Mouse (Mus musculus) heart, embryonic 14.5 days (tissue): ENCODE data around the gene Mxra8. TPM values are rescaled to one million over a fixed set of nuclear protein-coding genes. Genes with fewer than 3 reads are reported as not detected.

Source experiments
- ATAC-seq: fragments of 200-750 bp; cut with Nextera tagmentation; 2 replicates; pipeline ENCODE4 v1.8.0; 2017; ENCODE audit warnings: low read depth, moderate TSS enrichment; ENCODE audit not compliant: insufficient number of reproducible peaks, insufficient read depth, low FRiP score
- H3K27ac ChIP-seq, 2 experiments: fragments of 200-500 bp in 1 of 2; fragments of 300-500 bp in 1 of 2; sonication (generic) in 1 of 2; replicated peaks in 1 of 2; 2 replicates each; pipeline ENCODE4 v1.5.1; 2012 to 2014; ENCODE audit warnings: low read depth in 2 of 2, low read length in 2 of 2, control low read depth in 1 of 2, mild to moderate bottlenecking in 1 of 2, mixed read lengths in 1 of 2; ENCODE audit not compliant: control insufficient read depth in 1 of 2, insufficient read depth in 1 of 2
- H3K27me3 ChIP-seq: fragments of 300-500 bp; sonication (generic); 2 replicates; pipeline ENCODE4 v1.6.1; 2014; ENCODE audit warnings: mild to moderate bottlenecking, low read length, control low read depth; ENCODE audit not compliant: control insufficient read depth, insufficient read depth
- H3K36me3 ChIP-seq: fragments of 300-500 bp; sonication (generic); 2 replicates; pipeline ENCODE4 v1.6.1; 2014; ENCODE audit warnings: mild to moderate bottlenecking, control low read depth, low read length, mixed read lengths; ENCODE audit not compliant: control insufficient read depth, insufficient read depth
- H3K4me1 ChIP-seq, 2 experiments: fragments of 200-500 bp in 1 of 2; fragments of 300-500 bp in 1 of 2; sonication (generic) in 1 of 2; 2 replicates each; pipeline ENCODE4 v1.6.1; 2012 to 2014; ENCODE audit warnings: low read length in 2 of 2, control low read depth in 1 of 2, mixed read lengths in 1 of 2; ENCODE audit not compliant: control insufficient read depth in 2 of 2, insufficient read depth in 2 of 2
- H3K4me2 ChIP-seq: fragments of 300-500 bp; sonication (generic); 2 replicates; pipeline ENCODE4 v1.6.1; 2014; ENCODE audit warnings: mild to moderate bottlenecking, low read length
- H3K4me3 ChIP-seq, 2 experiments: fragments of 200-500 bp in 1 of 2; fragments of 300-500 bp in 1 of 2; sonication (generic) in 1 of 2; 2 replicates each; pipeline ENCODE4 v1.5.1; 2012 to 2014; ENCODE audit warnings: low read length in 2 of 2, mild to moderate bottlenecking in 2 of 2, control low read depth in 1 of 2, low read depth in 1 of 2, moderate library complexity in 1 of 2; ENCODE audit not compliant: control insufficient read depth in 1 of 2, insufficient read depth in 1 of 2
- H3K9ac ChIP-seq: fragments of 300-500 bp; sonication (generic); 2 replicates; pipeline ENCODE4 v1.6.1; 2014; ENCODE audit warnings: mild to moderate bottlenecking, low read length
- H3K9me3 ChIP-seq: fragments of 300-500 bp; sonication (generic); 2 replicates; pipeline ENCODE4 v1.6.1; 2016; ENCODE audit warnings: low read length, control low read depth; ENCODE audit not compliant: control insufficient read depth
- WGBS: fragments of 180-500 bp; shearing (Covaris S2); extraction: QIAGEN DNeasy Blood & Tissue Kit; methylation state at CpG from one replicate; pipeline ENCODE4 v1.1.7; 2014; 5-methylcytosine and 5-hydroxymethylcytosine counted together
- polyA plus RNA-seq: library from polyadenylated mRNA; unstranded; fragments of >200 nt; fragmentation: Nextera tagmentation; extraction: Ambion mirVana; gene quantifications from 2 replicates; pipeline ENCODE4 v1.2.1, GENCODE M21; 2014

The Mxra8 gene
- polyA plus RNA-seq, 1 experiment from 2014 or later = 75.6 TPM

GRCm38 (mm10) chr4:155853421-155853820, 13.9 kb downstream of the Mxra8 start:
- WGBS = 89% methylated on average over 9 of the region's 9 CpGs
- Histone ChIP-seq H3K27me3 (no peaks in the 10 kb centered on the region), H3K27ac (no peak overlapping the region), H3K4me2 (no peak overlapping the region), H3K4me3 (no peak overlapping the region), H3K4me1 (peaks cover 4 to 9% of the 10 kb centered on the region in 2 experiments), H3K9me3 (no peaks in the 10 kb centered on the region), H3K36me3 (peaks cover 49% of the 10 kb centered on the region), H3K9ac (no peak overlapping the region)
- ATAC-seq = no peak

GRCm38 (mm10) chr4:155854991-155855390, 15.5 kb downstream of the Mxra8 start:
- H3K4me1 ChIP-seq = no peaks in the 10 kb centered on the region
- H3K4me3 ChIP-seq = no peak overlapping the region
- WGBS = 92% methylated on average over 12 of the region's 12 CpGs
- no peaks in the 10 kb centered on the region for H3K9me3 ChIP-seq
- peaks cover 54% of the 10 kb centered on the region for H3K36me3 ChIP-seq
- H3K27ac ChIP-seq = no peak overlapping the region
- H3K4me2 ChIP-seq = no peak overlapping the region
- no peak for ATAC-seq
- H3K27me3 ChIP-seq = no peaks in the 10 kb centered on the region
- H3K9ac ChIP-seq = no peak overlapping the region

- no peaks in the 10 kb centered on the region for H3K9me3 ChIP-seq
- H3K27ac ChIP-seq = no peak overlapping the region
- H3K4me2 ChIP-seq = no peak overlapping the region
- WGBS = 89% methylated on average over 12 of the region's 12 CpGs
- no peaks in the 10 kb centered on the region for H3K4me1 ChIP-seq
- no peak for ATAC-seq
- H3K9ac ChIP-seq = no peak overlapping the region
- no peak overlapping the region for H3K4me3 ChIP-seq
- H3K36me3 ChIP-seq = peaks cover 63% of the 10 kb centered on the region
- H3K27me3 ChIP-seq = no peaks in the 10 kb centered on the region
These were observed 16.6 kb downstream of the Mxra8 start for GRCm38 (mm10) chr4:155856071-155856470.

DNA sequence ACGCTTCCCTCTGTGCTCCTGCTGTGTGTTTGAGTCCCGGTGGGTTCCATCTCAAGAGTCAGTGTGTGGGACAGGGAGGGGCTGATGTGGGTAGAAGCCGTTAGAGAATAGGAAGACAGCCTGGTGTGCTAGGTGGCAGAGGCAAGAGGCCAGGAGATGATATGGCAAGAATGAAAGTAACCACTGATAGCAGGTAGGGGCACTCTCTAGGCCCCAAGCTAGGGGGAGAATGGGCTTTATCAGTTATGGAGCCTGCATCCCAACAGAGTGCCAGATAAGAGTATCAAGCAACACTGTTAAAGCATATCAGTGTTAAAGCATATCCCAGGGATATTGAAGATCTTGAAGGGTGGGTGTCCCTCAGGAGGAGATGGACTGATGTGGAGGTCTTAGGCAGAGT, 17.4 kb downstream of the Mxra8 start:
- no peaks in the 10 kb centered on the region for H3K9me3 ChIP-seq
- WGBS = 69% methylated on average over 3 of the region's 3 CpGs
- ATAC-seq = no peak
- no peaks in the 10 kb centered on the region for H3K4me1 ChIP-seq
- H3K27me3 ChIP-seq = no peaks in the 10 kb centered on the region
- H3K36me3 ChIP-seq = peaks cover 66% of the 10 kb centered on the region
- no peak overlapping the region for H3K27ac ChIP-seq
- H3K4me2 ChIP-seq = no peak overlapping the region
- H3K4me3 ChIP-seq = no peak overlapping the region
- H3K9ac ChIP-seq = no peak overlapping the region

- Histone ChIP-seq H3K9me3 (no peaks in the 10 kb centered on the region), H3K36me3 (peaks cover 53% of the 10 kb centered on the region), H3K27ac (no peak overlapping the region), H3K9ac (no peak overlapping the region), H3K27me3 (no peaks in the 10 kb centered on the region), H3K4me3 (no peak overlapping the region), H3K4me2 (no peak overlapping the region), H3K4me1 (no peaks in the 10 kb centered on the region)
- whole genome bisulfite sequencing = 17% methylated on average over 13 of the region's 13 CpGs
- peak; percentile 24; the same call in 1 of the 2 replicates for ATAC-seq
These were observed 19.8 kb downstream of the Mxra8 start for GRCm38 (mm10) chr4:155859318-155859717.

DNA sequence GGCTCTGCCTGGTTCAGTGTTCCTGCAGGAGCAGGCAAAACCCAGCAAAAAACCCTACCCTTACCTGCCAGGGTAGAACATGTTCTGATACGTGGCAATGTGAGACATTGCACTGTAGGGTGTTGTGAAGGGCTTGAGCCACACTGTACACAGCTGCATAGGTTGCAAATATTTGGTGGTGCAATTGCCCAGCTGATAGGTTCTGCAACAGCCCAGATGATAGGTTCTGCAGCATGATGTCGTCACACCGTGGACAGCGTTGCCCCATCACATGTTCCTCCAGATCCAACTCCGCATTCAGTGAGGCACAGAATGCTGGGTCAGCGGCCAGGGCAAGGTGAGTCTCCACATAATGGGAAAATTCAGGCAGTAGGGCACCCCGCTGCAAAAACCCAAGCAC, 22.3 kb downstream of the Mxra8 start:
- WGBS = 92% methylated on average over 7 of the region's 7 CpGs
- ATAC-seq = no peak
- no peak overlapping the region for H3K4me3 ChIP-seq
- no peaks in the 10 kb centered on the region for H3K4me1 ChIP-seq
- no peak overlapping the region for H3K9ac ChIP-seq
- H3K27me3 ChIP-seq = no peaks in the 10 kb centered on the region
- no peaks in the 10 kb centered on the region for H3K9me3 ChIP-seq
- no peak overlapping the region for H3K27ac ChIP-seq
- H3K36me3 ChIP-seq = peaks cover 51% of the 10 kb centered on the region
- no peak overlapping the region for H3K4me2 ChIP-seq

- no peak for ATAC-seq
- Histone ChIP-seq H3K9me3 (no peaks in the 10 kb centered on the region), H3K4me2 (no peak within 1 kb of the TSS), H3K4me1 (no peaks in the 10 kb centered on the region), H3K9ac (no peak within 1 kb of the TSS), H3K36me3 (peaks cover 48% of the 10 kb centered on the region), H3K27ac (no peak within 1 kb of the TSS), H3K27me3 (no peaks in the 10 kb centered on the region), H3K4me3 (no peak within 1 kb of the TSS)
- 78% methylated on average over 5 of the region's 5 CpGs for WGBS
These were observed 23.5 kb downstream of the Mxra8 start, which contains the start of gene Tas1r3 for GRCm38 (mm10) chr4:155863001-155863400. TSS of gene Tas1r3 (minus strand) at chr4:155863362.

DNA sequence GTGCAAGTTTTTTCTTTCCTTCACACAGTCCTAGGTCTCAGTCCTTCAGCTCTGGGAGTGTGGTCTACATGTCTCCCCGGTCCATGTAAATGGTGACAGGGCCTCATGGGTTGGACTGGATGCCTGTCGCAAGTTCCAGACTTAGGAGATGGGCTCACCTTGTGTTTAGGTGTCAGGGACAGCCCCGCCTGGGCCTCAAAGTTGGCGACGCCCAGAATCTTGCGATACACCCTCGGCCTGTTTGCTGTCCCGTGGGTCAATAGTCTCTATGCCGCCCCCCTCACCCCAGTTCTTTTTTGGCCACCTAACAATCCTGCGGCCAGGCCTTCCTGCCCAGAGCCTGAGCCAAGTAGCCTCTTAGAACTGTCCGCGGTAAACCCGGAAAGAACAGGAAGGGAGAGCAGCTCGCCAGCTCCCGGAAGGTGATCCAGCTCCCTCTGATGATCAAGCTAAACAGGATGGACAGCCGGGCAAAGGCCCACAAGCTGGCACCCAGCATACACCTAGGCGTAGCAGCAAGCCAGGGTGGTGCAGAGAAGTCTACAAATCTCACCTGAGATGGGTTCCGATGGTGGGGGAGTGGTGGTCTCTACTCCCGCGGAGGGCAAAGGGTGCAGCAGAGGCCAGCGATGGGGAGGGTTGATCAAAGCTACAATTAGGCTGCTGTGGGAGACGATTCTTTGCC, 29.3 kb downstream of the Mxra8 start:
- H3K4me2 ChIP-seq = peak overlapping the region; percentile 98
- no peaks in the 10 kb centered on the region for H3K27me3 ChIP-seq
- peak overlapping the region; percentile 87 for H3K9ac ChIP-seq
- H3K9me3 ChIP-seq = no peaks in the 10 kb centered on the region
- no peak overlapping the region for H3K27ac ChIP-seq
- 7% methylated on average over 22 of the region's 22 CpGs for WGBS
- peaks cover 44% of the 10 kb centered on the region for H3K36me3 ChIP-seq
- H3K4me3 ChIP-seq = peak overlapping the region; percentile 83 to 85
- H3K4me1 ChIP-seq = peaks cover 7 to 8% of the 10 kb centered on the region in 2 experiments; a peak in 3 of 4 replicates
- peak; percentile 24 for ATAC-seq
